Mouse (Mus musculus) ES-E14 (cell line): Measurements from ENCODE around the gene Clca1.

Experiments
- CHD2 ChIP-seq: IDR thresholded peaks from 2 replicates; pipeline ENCODE4 v1.6.1; 2014; ENCODE audit warnings: mild to moderate bottlenecking, low read depth, low read length, inconsistent platforms
- HCFC1 ChIP-seq: IDR thresholded peaks from 2 replicates; pipeline ENCODE4 v1.6.1; 2012; ENCODE audit warnings: low read length, inconsistent platforms, borderline replicate concordance; ENCODE audit not compliant: insufficient read depth
- ZC3H11A ChIP-seq: IDR thresholded peaks from 2 replicates; pipeline ENCODE4 v1.6.1; 2012; ENCODE audit warnings: low read depth, mild to moderate bottlenecking, inconsistent platforms, low read length, borderline replicate concordance

GRCm38 (mm10) chr3:144974945-144975344, 57.6 kb downstream of the Clca1 start, which contains the start of gene Clca4a:
- no peak for TF ChIP-seq CHD2
- TF ChIP-seq HCFC1: no peak
- TF ChIP-seq ZC3H11A: no peak
